Comparison of ENCODE assay signal across 7 mouse cellular contexts in genomic region chr6:11926082-11926595, GRCm38 (mm10). TPM values are rescaled to one million over a fixed set of nuclear protein-coding genes. Genes with fewer than 3 reads are reported as not detected.
DNase-seq lines count a peak whose midpoint lies in the region; ATAC-seq and TF ChIP-seq lines count a peak whose summit lies in the region.

No protein-coding gene starts in this region.

- under 1% methylated on average over 40 of the region's 40 CpGs for WGBS in bone marrow, adult 2 months
- under 1% methylated on average over 34 of the region's 40 CpGs for WGBS in forebrain, embryonic 10.5 days
- under 1% methylated on average over 29 of the region's 40 CpGs for whole genome bisulfite sequencing in hindbrain, embryonic 12.5 days
- under 1% methylated on average over 39 of the region's 40 CpGs for WGBS in midbrain, embryonic 10.5 days

- peaks cover 0 to 6% of the 10 kb centered on the region in 2 experiments; a peak in 1 of 4 replicates for H3K4me1 ChIP-seq in MEL (ENCODE audit: control insufficient read depth in 1 of 2, insufficient read depth in 2 of 2, low read length in 2 of 2)
- no peaks in the 10 kb centered on the region; the same call in 1 of the 2 replicates for H3K4me1 ChIP-seq in bone marrow, adult 2 months (ENCODE audit: control insufficient read depth, insufficient read depth, low read length)
- peaks cover 18% of the 10 kb centered on the region for H3K4me1 ChIP-seq in forebrain, embryonic 10.5 days
- peaks cover 22% of the 10 kb centered on the region for H3K4me1 ChIP-seq in hindbrain, embryonic 12.5 days
- H3K4me1 ChIP-seq in midbrain, embryonic 10.5 days, result peaks cover 19% of the 10 kb centered on the region

- peak; percentile 72 for DNase-seq in MEL (ENCODE audit: low read depth, low spot score)
- DNase-seq in forebrain, embryonic 10.5 days (ENCODE audit: extremely low spot score, low spot score), result peak; percentile 73
- peak; percentile 48 for DNase-seq in left cerebral cortex, postnatal 4 days
- DNase-seq in midbrain, embryonic 10.5 days (ENCODE audit: low spot score), result peak; percentile 72
- peak; percentile 12 for DNase-seq in spleen, adult 12 weeks (ENCODE audit: low spot score)

- H3K36me3 ChIP-seq in MEL (ENCODE audit: control insufficient read depth in 1 of 2, insufficient read depth in 2 of 2, low read length in 2 of 2), result peaks cover 2 to 26% of the 10 kb centered on the region in 2 experiments; a peak in 3 of 4 replicates
- peaks cover 30% of the 10 kb centered on the region for H3K36me3 ChIP-seq in forebrain, embryonic 10.5 days (replicated peaks)
- H3K36me3 ChIP-seq in hindbrain, embryonic 12.5 days, result peaks cover 9% of the 10 kb centered on the region; the same call in 1 of the 2 replicates
- peaks cover 30% of the 10 kb centered on the region for H3K36me3 ChIP-seq in midbrain, embryonic 10.5 days

- peak; percentile 82 for ATAC-seq in hindbrain, embryonic 12.5 days (ENCODE audit: low FRiP score)

- no peak for TF ChIP-seq CTCF in MEL (IDR thresholded peaks at IDR 0.05 in 2 of 3, conservative IDR thresholded peaks at IDR 0.05 in 1 of 3; ENCODE audit: control insufficient read depth in 1 of 3, insufficient read depth in 1 of 3, low read depth in 2 of 3, low read length in 3 of 3, poor library complexity in 1 of 3, severe bottlenecking in 1 of 3)
- TF ChIP-seq CTCF in bone marrow, adult 2 months (IDR thresholded peaks at IDR 0.05; ENCODE audit: control insufficient read depth, insufficient read depth, low read length), result no peak

- peak overlapping the region; percentile 63 for H3K4me2 ChIP-seq in hindbrain, embryonic 12.5 days (replicated peaks)

- H3K9me3 ChIP-seq in MEL (replicated peaks; ENCODE audit: insufficient read depth, low read length), result no peaks in the 10 kb centered on the region
- peaks cover 5% of the 10 kb centered on the region; the same call in 1 of the 2 replicates for H3K9me3 ChIP-seq in forebrain, embryonic 10.5 days
- no peaks in the 10 kb centered on the region for H3K9me3 ChIP-seq in hindbrain, embryonic 12.5 days (replicated peaks)
- H3K9me3 ChIP-seq in midbrain, embryonic 10.5 days (replicated peaks), result peaks cover 5% of the 10 kb centered on the region; the same call in 1 of the 2 replicates

- H3K79me2 ChIP-seq in MEL (ENCODE audit: control insufficient read depth, insufficient read depth, low read length, poor library complexity), result peaks cover 15% of the 10 kb centered on the region

- TF ChIP-seq RAD21 in MEL (IDR thresholded peaks at IDR 0.05; ENCODE audit: low read depth, low read length), result no peak

- H3K9ac ChIP-seq in MEL (ENCODE audit: control insufficient read depth, low read depth, low read length, poor library complexity, severe bottlenecking), result peak overlapping the region; percentile 93
- H3K9ac ChIP-seq in hindbrain, embryonic 12.5 days, result peak overlapping the region; percentile 98

- intact Hi-C loops in left cerebral cortex, postnatal 4 days (cut with DNase I), result no loop called here

- no peaks in the 10 kb centered on the region for H3K27me3 ChIP-seq in MEL (ENCODE audit: control insufficient read depth in 1 of 2, insufficient read depth in 2 of 2, low read length in 2 of 2)
- H3K27me3 ChIP-seq in forebrain, embryonic 10.5 days (ENCODE audit: poor library complexity, severe bottlenecking), result no peaks in the 10 kb centered on the region
- H3K27me3 ChIP-seq in hindbrain, embryonic 12.5 days, result no peaks in the 10 kb centered on the region
- no peaks in the 10 kb centered on the region for H3K27me3 ChIP-seq in midbrain, embryonic 10.5 days (ENCODE audit: low read depth, poor library complexity, severe bottlenecking)

- TF ChIP-seq POLR2A in MEL (IDR thresholded peaks at IDR 0.05; ENCODE audit: control insufficient read depth in 1 of 2, insufficient read depth in 1 of 2, low read depth in 1 of 2, low read length in 2 of 2, poor library complexity in 1 of 2), result no peak; a peak in 1 of 4 replicates
- TF ChIP-seq POLR2A in bone marrow, adult 2 months (IDR thresholded peaks at IDR 0.05; ENCODE audit: borderline replicate concordance, control insufficient read depth, low read depth, low read length), result no peak

- peak overlapping the region; percentile 93 to 99 for H3K4me3 ChIP-seq in MEL (ENCODE audit: control insufficient read depth in 1 of 2, insufficient read depth in 1 of 2, low read depth in 2 of 2, low read length in 2 of 2)
- peak overlapping the region; percentile 98 for H3K4me3 ChIP-seq in bone marrow, adult 2 months (replicated peaks; ENCODE audit: control insufficient read depth, low read depth, low read length)
- H3K4me3 ChIP-seq in forebrain, embryonic 10.5 days, result peak overlapping the region; percentile 89
- peak overlapping the region; percentile 88 for H3K4me3 ChIP-seq in hindbrain, embryonic 12.5 days
- H3K4me3 ChIP-seq in midbrain, embryonic 10.5 days, result peak overlapping the region; percentile 91

- TF ChIP-seq EP300 in MEL (IDR thresholded peaks at IDR 0.05; ENCODE audit: low read depth in 1 of 2, low read length in 2 of 2), result no peak

- H3K27ac ChIP-seq in MEL (ENCODE audit: control insufficient read depth, low read depth, low read length), result peak overlapping the region; percentile 88
- H3K27ac ChIP-seq in bone marrow, adult 2 months (ENCODE audit: control insufficient read depth, insufficient read depth, low read depth, low read length, poor library complexity), result peak overlapping the region; percentile 89
- peak overlapping the region; percentile 99 for H3K27ac ChIP-seq in forebrain, embryonic 10.5 days
- H3K27ac ChIP-seq in hindbrain, embryonic 12.5 days, result peak overlapping the region; percentile 99
- peak overlapping the region; percentile 99 for H3K27ac ChIP-seq in midbrain, embryonic 10.5 days (replicated peaks)

TF ChIP-seq in MEL, 35 proteins besides CTCF, POLR2A, EP300 and RAD21:
- TF ChIP-seq ZKSCAN1 (IDR thresholded peaks at IDR 0.05; ENCODE audit: low read depth, low read length) (no peak), CHD1 (IDR thresholded peaks at IDR 0.05; ENCODE audit: low read depth, low read length) (0 out of 2 replicates have a peak, but pooled peaks have one; percentile 36), MXI1 (IDR thresholded peaks at IDR 0.05; ENCODE audit: low read depth, low read length) (0 out of 2 replicates have a peak, but pooled peaks have one; percentile 9), MAX (IDR thresholded peaks at IDR 0.05; ENCODE audit: low read length) (0 out of 2 replicates have a peak, but pooled peaks have one; percentile 27)

RNA-seq across cellular contexts. Expression of gene Phf14, which starts 18.5 kb away (rescaled TPM):
- total RNA-seq in MEL (2012; rRNA removed), result 23.1 and 25.7 TPM in 2 replicates
- polyA plus RNA-seq in MEL (2012; ENCODE audit: insufficient read depth in 1 of 2, insufficient read length in 2 of 2, low read depth in 1 of 2, low replicate concordance in 2 of 2, missing spikeins in 1 of 2), result 10 to 100 TPM; 29.6 to 58.7 TPM
- polyA plus RNA-seq in bone marrow, adult 2 months (2011; ENCODE audit: insufficient read depth, insufficient read length, low replicate concordance, missing spikeins), result 19.8 and 41.7 TPM in 2 replicates
- 76.7 and 78.8 TPM in 2 replicates for polyA plus RNA-seq in forebrain, embryonic 10.5 days (2016; fragmentation: Nextera tagmentation; extraction: Ambion mirVana)
- 108 and 120 TPM in 2 replicates for polyA plus RNA-seq in hindbrain, embryonic 12.5 days (2016; fragmentation: Nextera tagmentation; extraction: Ambion mirVana)
- 100 to 1,000 TPM; 221 to 249 TPM for total RNA-seq in left cerebral cortex, postnatal 4 days (2021)
- polyA plus RNA-seq in midbrain, embryonic 10.5 days (2016; fragmentation: Nextera tagmentation; extraction: Ambion mirVana), result 65.3 and 70.6 TPM in 2 replicates

RNA-seq across cellular contexts. Expression of gene Ndufa4, which starts 18.8 kb away (rescaled TPM):
- 499 and 529 TPM in 2 replicates for total RNA-seq in MEL (2012; rRNA removed)
- 100 to 1,000 TPM in 1 of 2 experiments, not detected in 1; 472 TPM for polyA plus RNA-seq in MEL (2012; ENCODE audit: insufficient read depth in 1 of 2, insufficient read length in 2 of 2, low read depth in 1 of 2, low replicate concordance in 2 of 2, missing spikeins in 1 of 2)
- 298 and 450 TPM in 2 replicates for polyA plus RNA-seq in bone marrow, adult 2 months (2011; ENCODE audit: insufficient read depth, insufficient read length, low replicate concordance, missing spikeins)
- 766 and 805 TPM in 2 replicates for polyA plus RNA-seq in forebrain, embryonic 10.5 days (2016; fragmentation: Nextera tagmentation; extraction: Ambion mirVana)
- 718 and 790 TPM in 2 replicates for polyA plus RNA-seq in hindbrain, embryonic 12.5 days (2016; fragmentation: Nextera tagmentation; extraction: Ambion mirVana)
- 100 to 1,000 TPM; 501 to 564 TPM for total RNA-seq in left cerebral cortex, postnatal 4 days (2021)
- 798 and 836 TPM in 2 replicates for polyA plus RNA-seq in midbrain, embryonic 10.5 days (2016; fragmentation: Nextera tagmentation; extraction: Ambion mirVana)

Comparison
In these comparisons a context has a peak if more than half of its experiments do, and no peak if none do; other contexts are left out.
1. Peak in every context shown above with its lines: DNase-seq, ATAC-seq, H3K4me3 ChIP-seq and H3K27ac ChIP-seq.
2. DNase-seq: peak in every context shown above with its lines; median percentile 73 in forebrain, embryonic 10.5 days; 72 in MEL; 72 in midbrain, embryonic 10.5 days; 48 in left cerebral cortex, postnatal 4 days; 12 in spleen, adult 12 weeks.